Mouse (Mus musculus): Measurements from ENCODE around the gene Xkr7.

The Xkr7 gene

GRCm38 (mm10) chr2:153066991-153067390 is 35.3 kb downstream of the Xkr7 start:
- no peak for DNase-seq (ENCODE audit: low read depth in 1 of 2, low spot score in 2 of 2)

DNA sequence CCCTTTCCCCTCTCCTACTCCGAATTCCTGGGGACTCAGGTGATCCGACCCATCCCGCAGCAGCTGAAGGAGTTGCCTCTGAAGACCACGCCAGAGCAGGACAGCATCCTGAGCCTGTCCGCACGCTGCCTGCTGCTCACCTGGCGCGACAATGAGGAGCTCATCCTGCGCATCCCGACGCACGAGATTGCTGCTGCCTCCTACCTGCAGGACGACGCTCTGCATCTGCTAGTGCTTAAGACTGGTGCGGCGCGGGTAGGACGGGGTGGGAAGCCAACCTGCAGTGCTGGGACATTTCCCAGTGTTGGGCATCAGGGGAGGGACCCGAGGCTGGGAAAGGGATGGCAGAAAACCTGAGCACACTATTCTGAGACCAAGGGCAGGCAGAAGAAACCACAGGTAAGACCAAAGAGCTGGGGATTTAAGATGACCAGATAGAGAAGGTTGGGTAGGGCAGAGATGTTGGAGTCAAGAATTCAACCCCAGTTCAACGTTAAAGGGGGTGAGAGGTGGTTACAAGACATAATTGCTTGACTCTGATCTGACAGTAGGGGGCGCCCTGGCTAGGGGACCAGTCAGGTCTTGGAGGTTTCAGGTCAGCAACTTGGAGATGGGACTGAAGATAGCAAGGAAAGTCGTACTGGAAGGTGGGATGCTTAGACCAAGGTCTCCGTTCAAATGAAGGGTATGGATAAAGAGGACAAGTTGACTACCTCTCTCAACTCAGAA is 39.3 kb downstream of the Xkr7 start:
- no peak for DNase-seq (ENCODE audit: low read depth in 1 of 2, low spot score in 2 of 2)

- DNase-seq (ENCODE audit: low read depth in 1 of 2, low spot score in 2 of 2), result no peak
Observed at GRCm38 (mm10) chr2:153071491-153072184, 40.0 kb downstream of the Xkr7 start.

DNA sequence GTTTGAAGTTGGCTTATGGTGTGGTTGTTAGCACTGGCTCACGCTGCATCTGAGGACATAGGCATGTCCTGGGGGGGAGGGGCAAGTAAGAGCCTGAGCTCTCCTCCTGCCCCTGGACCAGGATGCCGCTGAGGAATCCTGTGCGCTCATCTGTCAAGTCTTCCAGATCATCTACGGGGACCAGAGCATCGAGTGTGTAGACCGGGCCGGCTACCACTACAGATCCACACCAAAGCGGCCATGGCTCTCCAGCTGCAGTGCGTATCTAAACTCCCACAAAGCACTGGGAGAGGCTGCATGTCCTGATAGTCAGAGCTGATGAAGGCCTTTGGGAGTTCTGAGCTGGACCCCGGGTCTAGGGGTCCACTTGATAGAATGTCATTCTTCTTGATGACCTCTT is 43.0 kb downstream of the Xkr7 start:
- no peak for DNase-seq (ENCODE audit: low read depth in 1 of 2, low spot score in 2 of 2)

DNA sequence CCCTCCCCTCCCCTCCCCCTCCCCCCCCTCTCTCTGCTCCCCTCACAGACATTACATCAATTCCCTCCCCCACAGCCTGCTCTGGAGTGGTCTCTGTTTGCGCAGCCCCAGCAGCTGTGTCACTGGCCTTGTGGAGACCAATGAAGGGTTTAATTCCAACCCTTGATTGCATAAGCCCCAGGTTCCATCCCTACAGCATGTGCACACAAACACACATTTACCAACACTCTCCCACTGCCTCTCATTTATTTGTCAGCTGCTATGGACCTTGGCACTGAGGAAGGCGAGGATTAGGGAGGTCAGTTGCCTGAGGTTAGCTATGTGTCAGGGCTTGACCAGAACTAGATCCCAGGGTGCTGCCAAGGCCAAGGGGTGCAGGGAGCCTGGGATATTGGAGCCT is 44.3 kb downstream of the Xkr7 start:
- no peak for DNase-seq (ENCODE audit: low read depth in 1 of 2, low spot score in 2 of 2)

GRCm38 (mm10) chr2:153080841-153081523 is 49.3 kb downstream of the Xkr7 start:
- peak in 1 of 2 experiments; percentile 73 for DNase-seq (ENCODE audit: low read depth in 1 of 2, low spot score in 2 of 2)

DNA sequence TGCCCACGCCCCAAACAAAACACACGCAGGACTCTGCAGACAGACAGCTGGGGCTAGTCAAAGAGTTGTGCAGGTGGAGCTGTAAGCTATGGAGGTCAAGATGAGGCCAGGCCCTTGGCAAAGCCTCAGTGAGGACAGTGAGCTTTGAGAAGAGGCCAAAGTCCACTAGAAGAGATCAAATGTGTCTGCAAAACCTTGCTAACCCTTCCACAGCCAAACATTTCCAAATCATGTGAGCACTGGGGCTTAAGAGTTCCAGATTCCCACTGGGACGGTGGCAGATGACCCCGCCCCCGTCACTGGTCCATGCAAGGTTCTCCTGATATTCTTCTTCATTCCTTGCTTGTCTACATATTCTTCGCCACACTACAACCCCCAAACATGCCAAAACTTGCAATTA is 50.2 kb downstream of the Xkr7 start:
- DNase-seq (ENCODE audit: low read depth in 1 of 2, low spot score in 2 of 2), result no peak

DNA sequence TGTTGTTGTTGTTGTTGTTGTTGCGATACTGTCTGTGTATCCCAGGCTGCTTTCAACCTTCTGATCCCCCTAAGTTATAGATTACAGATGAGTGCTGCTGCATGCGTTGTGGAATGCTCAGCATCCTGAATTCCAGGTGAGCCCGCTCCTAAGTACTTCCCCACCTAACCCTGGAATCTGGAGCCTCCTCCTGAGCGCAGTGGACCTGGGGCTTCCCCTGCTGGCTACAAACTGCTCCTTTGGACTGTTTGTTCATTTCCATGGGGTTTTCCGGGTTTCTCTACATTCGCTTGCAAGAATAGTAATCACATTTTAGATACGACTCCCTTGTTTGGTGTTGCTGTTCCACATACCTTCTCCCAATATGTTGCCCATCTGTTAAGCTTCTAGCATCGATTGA is 51.6 kb downstream of the Xkr7 start:
- no peak for DNase-seq (ENCODE audit: low read depth in 1 of 2, low spot score in 2 of 2)

GRCm38 (mm10) chr2:153083824-153084223 is 52.2 kb downstream of the Xkr7 start:
- DNase-seq (ENCODE audit: low read depth in 1 of 2, low spot score in 2 of 2), result no peak

DNA sequence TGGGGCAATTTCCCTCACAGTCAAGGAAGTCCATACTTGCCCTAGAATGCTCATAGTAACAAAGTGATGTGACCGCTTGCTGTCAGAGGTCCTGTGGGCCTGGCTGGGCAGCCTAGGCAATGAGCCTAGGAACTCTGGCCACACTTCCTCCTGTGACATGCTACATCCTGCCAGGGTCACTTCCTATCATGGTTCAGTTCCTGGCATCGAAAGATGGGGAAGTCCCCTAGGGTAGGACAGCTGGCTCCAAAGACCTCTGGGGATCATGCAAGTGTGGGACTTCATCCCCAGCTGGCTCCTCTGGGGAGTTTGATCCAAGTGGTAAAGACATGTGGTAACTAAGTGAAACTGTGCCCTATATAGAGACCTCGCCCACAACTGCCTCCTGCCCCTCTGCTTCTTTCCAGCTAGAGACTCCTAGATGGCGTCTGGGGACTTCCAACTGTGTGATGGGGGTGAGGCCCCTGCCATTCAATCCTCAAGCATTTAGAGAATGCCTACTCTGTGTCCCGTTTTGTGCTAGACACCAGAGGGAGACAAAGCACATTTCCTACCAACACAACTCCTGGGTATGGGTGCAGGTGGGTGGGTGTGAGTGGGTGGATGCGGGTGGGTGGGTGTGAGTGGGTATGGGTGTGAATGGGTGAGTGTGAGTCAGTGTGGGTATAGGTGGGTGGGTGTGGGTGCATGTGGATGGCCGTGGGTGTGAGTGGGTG is 52.8 kb downstream of the Xkr7 start:
- DNase-seq (ENCODE audit: low read depth in 1 of 2, low spot score in 2 of 2), result peak; percentile 66 to 70

- DNase-seq (ENCODE audit: low read depth in 1 of 2, low spot score in 2 of 2), result no peak
Observed at GRCm38 (mm10) chr2:153085556-153085955, 53.9 kb downstream of the Xkr7 start.

GRCm38 (mm10) chr2:153086166-153086565 is 54.5 kb downstream of the Xkr7 start:
- no peak for DNase-seq (ENCODE audit: low read depth in 1 of 2, low spot score in 2 of 2)

GRCm38 (mm10) chr2:153087091-153087490 is 55.4 kb downstream of the Xkr7 start:
- DNase-seq (ENCODE audit: low read depth in 1 of 2, low spot score in 2 of 2), result no peak

GRCm38 (mm10) chr2:153089316-153089715 is 57.7 kb downstream of the Xkr7 start:
- DNase-seq (ENCODE audit: low read depth in 1 of 2, low spot score in 2 of 2), result no peak

DNA sequence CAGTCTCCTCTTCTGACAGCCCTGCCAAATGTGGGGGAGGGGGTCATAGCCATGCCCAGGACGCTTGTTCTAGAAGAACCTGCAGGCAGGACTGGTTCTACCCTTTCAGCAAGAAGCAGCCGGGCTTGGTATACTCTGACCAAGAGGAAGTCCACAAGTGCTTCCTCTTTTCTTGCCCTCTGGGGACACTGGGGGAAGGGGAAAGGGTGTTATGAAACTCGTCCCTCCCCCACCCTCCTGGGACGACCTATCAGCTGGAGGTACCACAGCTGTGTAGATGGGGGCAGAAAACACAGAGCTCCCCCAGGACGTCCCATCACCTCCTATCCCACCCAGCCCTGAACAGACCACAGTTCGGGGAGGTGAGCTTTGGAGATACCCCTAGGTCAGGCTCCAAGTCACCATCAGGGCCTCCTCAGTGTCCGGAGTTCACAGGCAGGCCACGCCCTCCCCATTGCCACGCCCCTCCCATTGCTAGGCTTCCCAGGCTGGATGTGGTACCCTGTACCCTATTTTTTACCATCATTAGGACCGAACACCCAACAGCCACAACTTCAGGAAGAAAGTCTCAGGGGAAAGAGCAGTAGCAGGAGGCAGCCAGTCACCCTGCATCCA is 59.0 kb downstream of the Xkr7 start:
- DNase-seq (ENCODE audit: low read depth in 1 of 2, low spot score in 2 of 2), result peak; percentile 69 to 78
